Mouse (Mus musculus) lung, postnatal 25 days (tissue): Measurements from ENCODE around the gene Ddx56.
A peak's percentile ranks its signal among the peaks of the same experiment; 100 is the strongest.

ENCODE experiments used
- DNase-seq: peaks from one replicate; pipeline ENCODE4 v3.0.0; 2022; ENCODE audit warnings: low spot score

Gene Ddx56

GRCm38 (mm10) chr11:6267320-6268254 is at the start of gene Ddx56:
Ddx56 (minus strand) TSS chr11:6267772.
- DNase-seq = peak; percentile 95

GRCm38 (mm10) chr11:6316821-6317220 is 49.2 kb upstream of the Ddx56 start:
- no peak for DNase-seq

DNA sequence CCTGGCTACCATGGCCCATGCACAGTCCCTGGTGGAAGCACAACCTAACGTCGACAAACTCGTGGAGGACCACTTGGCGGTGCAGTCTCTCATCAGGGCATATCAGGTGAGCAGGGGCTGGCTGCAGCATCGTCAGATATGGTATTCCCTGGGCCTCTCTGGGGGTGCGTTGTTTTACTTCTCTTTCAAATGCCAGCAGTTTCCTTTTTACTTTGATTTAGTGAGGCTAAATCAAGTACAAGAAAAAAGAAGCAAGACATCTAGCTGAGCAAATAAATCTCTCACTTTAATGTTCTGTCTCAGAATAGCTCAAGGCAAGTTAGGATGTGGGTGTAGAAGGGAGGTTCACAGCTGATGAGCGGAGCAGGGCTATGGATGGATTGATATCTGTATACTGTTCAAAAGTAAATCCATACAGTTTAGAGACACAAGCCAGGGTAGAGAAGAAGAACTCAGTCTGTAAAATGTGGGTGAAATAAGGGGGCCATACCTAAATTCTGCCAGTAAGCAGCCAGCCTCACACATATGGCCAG is 46.4 kb upstream of the Ddx56 start:
- DNase-seq = no peak

GRCm38 (mm10) chr11:6308181-6308580 is 40.6 kb upstream of the Ddx56 start:
- no peak for DNase-seq

GRCm38 (mm10) chr11:6305943-6306430 is 38.4 kb upstream of the Ddx56 start:
- no peak for DNase-seq

GRCm38 (mm10) chr11:6302793-6303192 is 35.2 kb upstream of the Ddx56 start:
- DNase-seq = no peak

DNA sequence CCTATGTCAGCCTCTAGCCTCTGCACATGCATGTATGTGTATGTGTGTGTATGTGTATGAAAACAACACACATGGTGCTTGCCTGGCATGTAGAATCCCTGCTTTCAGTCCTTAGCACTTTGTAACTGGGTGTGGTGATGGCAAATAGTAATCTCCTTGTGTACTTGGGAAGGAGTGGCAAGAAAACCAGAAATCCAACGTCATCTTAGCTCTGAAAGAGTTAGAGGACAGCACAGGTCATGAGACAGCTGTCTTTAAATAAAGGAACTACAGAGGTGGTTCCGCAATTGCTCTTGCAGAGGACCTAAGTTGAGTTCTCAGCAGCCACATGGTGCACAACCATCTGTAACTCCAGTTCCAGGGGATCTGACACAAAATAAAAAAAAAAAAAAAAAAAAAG is 31.9 kb upstream of the Ddx56 start:
- peak; percentile 34 for DNase-seq

DNA sequence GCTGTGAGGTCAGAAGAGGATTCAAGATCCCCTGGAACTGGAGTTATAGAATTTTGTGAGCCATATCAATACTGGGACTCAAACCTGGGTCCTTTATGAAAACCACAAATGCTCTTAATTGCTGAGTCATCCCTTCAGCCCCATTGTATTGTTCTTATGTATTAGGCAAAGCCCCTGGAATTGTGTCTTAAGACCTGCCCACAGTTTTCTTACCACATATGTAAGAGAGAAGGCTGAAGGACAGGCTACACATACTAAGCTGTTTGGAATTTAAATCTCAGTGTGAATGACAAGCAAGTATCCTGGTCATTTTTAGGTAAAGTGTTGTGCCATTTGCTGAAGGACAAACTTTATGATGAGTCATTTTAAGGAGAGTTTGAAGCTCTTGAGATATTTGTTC is 28.5 kb upstream of the Ddx56 start:
- no peak for DNase-seq

DNA sequence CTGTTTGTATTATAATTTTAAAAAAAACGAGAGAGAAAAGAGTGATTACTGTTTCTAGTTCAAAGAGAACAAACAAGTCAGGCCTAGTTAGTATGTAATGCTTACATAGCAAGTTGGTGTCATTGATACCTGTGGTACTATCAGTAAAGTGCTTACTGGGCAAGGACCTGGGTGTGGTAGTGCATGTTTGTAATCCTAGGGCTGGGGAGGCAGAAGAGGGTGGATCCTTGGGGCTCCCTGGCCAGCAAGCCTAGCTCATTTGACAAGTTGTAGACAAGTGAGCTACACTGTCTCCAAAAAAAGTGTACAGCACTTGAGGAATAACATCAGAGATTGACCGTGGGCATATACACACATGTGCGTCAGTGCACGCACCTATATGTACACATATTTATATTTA is 27.1 kb upstream of the Ddx56 start:
- DNase-seq = no peak

DNA sequence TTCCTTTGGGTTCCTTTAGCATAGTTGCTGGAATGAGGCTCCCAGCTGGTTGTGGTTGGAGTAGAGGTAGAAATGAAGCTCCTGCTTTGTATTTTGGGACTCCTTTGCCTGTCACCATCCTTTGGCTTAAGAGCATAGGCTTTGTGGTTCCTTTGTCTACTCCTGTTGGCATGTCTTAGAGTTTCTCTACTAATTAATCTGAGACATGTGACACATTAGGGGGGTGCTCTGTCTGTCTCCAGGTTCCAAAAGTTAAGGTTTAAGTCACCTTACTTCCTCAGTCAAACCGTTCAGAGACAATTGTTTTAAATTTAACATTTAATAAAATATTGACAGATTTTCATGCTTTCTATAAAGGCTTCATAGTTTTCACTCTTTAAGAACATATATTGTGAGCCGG is 26.0 kb upstream of the Ddx56 start:
- no peak for DNase-seq

DNA sequence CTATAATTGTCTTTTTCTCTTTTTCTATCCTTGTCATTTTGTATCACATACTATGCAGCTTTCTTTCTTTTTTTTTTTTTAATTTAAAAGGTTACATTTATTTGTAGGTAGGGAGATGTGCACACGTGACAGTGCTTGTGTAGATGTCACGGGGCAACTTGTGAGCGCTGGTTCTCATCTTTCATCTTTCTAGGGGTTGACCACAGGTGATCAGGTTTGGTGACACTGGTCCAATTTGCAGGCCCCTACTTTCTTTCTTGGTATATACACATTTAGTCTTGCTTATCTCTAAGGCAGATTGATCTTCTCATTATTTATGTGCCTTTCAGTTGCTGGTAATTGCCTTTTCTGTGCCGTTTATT is 25.4 kb upstream of the Ddx56 start:
- DNase-seq = no peak

- DNase-seq = peak; percentile 66
Observed at GRCm38 (mm10) chr11:6292116-6292987, 24.8 kb upstream of the Ddx56 start.

DNA sequence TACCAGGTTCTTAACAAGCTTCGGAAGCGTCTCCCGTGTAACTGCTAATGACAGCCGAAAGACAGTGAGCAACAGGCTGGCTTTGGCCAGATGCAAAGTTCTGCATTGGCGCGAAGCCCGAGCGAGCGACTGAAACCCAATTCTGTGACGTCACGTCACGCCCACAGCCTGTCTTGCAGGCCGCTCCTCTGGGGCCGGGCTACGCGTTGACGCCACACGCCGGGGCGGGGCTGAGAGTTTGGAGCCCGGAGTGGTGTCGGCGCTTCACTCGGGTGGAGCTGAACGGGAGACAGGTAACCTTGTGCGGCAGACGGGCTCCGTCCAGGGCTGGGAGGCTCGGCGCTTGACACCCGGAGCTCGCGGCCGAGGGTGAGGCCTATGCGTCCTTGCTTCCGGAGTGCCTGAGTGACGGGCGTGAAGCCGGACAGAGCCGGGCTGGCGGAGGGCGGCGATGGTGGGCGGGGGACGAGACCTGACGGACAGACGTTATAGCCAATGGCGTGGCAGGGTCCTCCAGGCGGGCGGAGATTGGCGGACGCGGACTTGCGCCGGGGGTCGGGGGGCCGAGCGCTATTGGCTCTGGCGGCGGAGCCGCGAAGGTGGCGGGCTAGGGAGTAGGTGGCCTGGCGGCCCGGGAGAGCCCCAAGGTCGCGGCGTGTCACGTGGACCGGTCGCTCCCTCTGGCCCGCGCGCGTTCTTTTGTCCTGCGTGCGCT is 24.0 kb upstream of the Ddx56 start, which contains the start of gene Ogdh:
Gene Ogdh, plus strand, starts transcription at position 233 of the 715 bp plus-strand sequence.
- DNase-seq = peak; percentile 99

DNA sequence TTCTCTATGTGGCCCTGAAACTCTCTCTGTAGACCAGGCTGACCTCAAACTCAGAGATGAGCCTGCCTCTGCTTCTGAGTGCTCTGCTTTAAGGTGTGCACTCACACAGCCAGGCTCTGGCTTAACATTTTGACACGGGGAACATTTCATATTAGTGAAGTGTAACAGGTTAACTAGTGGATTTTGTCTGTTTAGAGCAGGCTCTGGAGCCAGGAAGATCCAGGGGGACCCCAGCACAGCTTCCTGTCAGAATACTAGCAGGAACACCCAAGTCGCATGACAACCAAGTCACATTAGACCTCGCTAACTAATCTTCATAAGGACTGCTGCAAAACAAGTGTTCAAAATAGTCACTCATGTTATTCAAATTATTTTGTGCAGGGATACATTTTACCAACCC is 23.3 kb upstream of the Ddx56 start:
- no peak for DNase-seq

GRCm38 (mm10) chr11:6290138-6290537 is 22.6 kb upstream of the Ddx56 start:
- no peak for DNase-seq

DNA sequence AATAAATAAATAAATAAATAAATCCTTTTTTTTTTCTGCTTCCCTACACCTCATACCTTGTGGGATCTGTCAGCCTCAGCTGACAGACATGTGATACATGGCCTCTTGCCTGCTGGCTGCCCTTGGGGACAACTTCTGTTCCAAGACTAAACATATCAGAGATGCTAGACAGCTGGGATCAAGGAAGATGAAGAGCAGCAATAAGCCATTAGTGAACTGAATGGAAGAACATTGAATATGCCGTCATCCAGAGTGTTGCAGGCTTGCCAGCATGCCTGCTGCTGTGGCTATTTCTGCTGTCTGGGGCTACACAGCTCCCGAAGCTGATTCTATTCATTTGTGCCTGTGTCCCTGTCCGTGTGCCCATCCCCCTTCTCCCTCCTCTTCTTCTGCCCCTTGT is 15.4 kb upstream of the Ddx56 start:
- DNase-seq = peak; percentile 34

DNA sequence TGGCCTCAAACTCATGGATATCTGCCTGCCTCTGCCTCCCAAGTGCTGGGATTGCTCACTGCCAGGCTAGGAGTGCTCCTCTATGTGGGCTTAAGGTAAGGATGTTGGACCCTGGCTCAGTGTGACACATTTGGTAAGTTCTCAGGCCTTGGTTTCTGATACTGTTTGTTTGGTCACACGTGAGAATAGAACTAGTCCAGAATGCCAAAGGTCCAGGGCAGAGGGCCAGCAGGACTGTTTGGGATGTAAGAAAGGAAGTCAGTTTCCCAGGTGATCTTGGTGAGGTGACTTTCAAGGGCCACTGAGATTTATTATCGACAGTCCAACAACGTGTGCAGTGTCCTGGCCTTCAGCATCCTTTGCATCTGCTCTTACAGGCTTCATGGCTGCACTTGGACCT is 8.9 kb upstream of the Ddx56 start:
- DNase-seq = no peak

DNA sequence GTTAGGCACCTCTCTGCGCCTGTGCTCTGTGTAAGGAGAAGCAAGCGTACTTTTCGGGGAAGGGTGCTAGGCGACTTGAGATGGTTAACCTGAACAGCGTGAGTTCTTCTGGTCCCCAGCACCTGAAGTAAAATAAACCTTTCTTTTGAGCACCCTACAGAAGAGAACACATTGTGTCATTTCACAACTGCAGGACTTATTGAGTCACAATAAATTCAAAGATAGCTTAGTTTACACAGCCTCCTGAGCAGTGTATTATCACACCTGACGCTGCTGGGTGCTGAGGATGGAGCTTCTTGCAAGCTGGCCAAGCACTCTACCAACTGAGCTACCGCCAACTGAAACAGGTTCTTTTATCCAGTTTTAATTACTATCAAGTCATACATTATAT is 7.5 kb upstream of the Ddx56 start:
- DNase-seq = no peak

DNA sequence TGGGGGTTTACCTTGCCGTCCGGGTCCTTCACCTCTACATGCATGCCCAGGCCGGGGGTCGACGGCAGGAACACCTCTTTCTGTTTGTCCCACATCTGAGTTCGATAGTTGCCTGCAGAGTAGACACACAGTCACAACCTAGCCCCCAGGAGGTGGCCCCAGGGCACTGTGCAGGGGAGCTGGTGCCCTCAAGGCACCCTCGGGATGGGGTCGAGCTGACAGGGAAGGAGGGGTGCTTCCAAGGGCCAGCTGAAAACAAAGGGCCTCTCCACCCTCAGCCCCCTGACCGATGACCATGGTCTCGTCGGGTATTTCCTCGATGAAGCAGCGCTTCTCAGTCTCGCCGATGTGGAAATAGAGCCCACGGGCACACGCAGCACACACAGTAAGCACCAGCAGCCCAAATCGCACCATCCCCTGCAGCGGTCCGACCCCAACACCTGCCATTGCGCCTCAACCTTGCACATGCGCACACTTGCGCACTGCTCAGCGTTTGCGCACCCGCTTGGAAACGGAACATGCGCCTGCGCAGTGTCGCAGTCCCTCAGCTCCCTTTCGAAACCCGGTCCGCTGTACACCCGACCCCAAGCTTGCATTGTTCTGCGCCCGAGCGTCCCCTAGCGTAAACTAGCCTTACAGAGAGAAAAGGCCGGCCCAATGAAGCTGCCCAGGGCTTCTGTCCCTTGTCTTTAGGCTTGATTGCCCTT is 7.0 kb upstream of the Ddx56 start, which contains the start of gene Tmed4:
Gene Tmed4, minus strand, starts transcription at position 484 of the 707 bp plus-strand sequence.
- DNase-seq = peak; percentile 98

DNA sequence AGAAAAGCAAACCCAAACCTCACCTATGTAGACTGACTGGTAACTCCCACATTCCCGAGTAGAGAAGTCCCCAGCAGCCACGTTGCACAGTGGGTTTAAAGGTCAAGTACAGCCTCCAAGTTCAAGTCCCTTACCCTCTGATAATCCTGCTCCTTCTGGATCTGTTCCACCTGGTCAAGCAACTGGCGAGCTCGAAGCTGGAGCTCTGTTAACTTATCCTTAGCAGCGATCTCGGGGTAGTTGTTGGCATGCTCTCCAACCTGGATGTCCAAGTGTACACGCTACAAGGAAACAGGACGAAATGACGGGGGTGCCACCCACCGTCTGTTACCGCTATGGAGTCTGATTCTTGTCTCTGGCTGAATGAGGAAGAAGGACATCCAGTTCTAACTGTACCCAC is 6.0 kb upstream of the Ddx56 start:
- DNase-seq = no peak

DNA sequence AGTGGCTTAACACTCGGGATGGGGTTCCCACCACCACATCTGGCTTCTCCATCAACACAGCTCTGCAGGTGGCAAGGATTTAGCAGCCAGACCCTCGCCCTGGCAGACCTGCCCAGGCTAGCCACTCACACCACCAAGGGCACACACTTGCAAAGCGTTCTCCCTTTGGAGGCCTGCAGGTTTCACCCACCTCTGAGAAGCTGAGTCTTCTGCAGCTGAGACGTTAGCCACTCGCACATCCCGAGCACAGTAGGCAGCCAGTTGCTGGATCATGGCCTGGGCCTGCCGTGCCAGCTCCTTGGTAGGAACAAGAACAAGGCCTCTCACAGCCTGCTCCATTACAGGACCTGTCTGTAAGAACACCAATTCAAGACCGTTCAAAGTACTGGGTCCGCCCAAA is 951 bp downstream of the Ddx56 start:
- DNase-seq = no peak
